Mouse (Mus musculus): Measurements from ENCODE around the gene Wdr27. TPM values are rescaled to one million over a fixed set of nuclear protein-coding genes. Genes with fewer than 3 reads are reported as not detected.

Gene Wdr27
- total RNA-seq, 2 experiments from 2014 or later, result 2.4 to 3.0 TPM

DNA sequence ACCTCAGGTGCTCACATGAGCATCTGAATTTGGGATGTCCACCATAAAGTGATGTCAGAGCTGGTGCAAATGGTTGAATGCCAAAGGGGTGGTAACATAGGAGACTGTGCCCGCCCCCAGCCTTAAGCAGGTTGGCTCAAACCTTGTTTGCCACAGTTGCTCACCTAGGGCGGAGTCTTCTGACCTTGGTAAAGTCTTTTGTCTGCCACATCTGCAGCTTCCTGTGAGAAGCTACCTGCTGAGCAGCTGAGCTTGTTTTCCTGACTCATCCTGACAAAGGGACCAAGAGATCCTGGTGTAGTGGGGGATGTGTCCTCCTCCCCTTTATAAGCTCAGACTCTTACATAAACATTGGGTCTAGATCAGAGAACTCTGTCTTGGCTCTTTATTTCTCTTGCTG is 125.0 kb downstream of the Wdr27 start:
- no peak for DNase-seq

GRCm38 (mm10) chr17:14816107-14816506 is 126.9 kb downstream of the Wdr27 start:
- DNase-seq, result no peak

DNA sequence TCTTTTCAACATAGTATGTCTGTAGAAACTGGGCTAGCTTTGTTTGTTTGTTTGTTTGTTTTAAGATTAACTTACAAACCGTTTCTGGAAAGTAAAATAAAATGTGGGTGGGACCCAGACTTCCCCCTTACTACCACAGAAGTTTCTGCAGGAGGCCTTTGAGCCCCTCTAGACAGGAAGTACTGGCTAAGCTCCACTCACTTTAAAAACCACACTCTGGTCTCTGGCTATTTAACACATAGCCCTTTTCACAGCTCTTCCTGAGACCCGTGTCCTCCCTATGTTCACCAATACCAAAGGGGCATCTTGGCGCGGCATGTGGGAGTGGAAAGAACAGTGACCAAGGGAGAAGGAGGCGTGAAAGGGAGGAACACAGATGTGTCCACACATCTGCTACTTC is 127.7 kb downstream of the Wdr27 start:
- DNase-seq, result no peak

DNA sequence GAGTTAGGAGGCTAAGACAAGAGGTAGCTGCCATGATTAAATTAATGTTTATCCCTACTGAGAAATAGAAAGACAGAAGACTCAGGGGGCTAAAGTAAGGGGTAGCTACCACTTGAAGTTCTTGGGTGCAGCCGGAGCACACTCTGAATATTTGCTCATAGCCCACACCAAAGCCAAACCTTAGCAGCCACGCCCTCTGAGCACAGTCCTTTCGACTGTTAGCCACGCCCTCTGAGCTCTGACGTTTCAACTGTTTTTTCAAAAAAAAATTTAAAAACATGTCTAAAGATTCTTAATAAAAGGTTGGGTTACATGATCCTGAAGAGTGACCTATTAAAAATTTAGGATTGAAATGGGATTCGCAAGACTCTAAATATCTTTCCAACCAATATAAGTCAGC is 130.3 kb downstream of the Wdr27 start:
- no peak for DNase-seq

DNA sequence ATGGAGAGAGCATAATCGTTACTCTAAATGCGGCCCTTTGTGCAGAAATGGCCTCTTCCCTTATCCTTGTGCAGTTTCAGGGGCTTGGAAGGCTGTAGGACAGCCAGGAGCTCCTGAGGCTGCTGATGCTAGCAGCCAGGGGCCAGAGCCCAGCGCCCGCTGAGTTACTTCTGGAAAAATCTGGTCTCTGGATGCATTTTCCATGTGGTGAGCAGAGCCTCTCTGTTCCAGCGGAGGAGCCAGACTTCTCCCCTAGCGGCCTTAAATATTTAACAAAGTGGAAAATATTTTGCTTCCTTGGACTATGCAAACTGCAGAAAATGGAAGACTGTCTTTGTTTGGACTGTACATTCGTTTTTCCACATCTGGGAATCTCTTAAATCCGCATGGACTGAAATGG is 130.9 kb downstream of the Wdr27 start:
- DNase-seq, result no peak

- DNase-seq, result no peak
Observed at GRCm38 (mm10) chr17:14806808-14807207, 136.2 kb downstream of the Wdr27 start.

DNA sequence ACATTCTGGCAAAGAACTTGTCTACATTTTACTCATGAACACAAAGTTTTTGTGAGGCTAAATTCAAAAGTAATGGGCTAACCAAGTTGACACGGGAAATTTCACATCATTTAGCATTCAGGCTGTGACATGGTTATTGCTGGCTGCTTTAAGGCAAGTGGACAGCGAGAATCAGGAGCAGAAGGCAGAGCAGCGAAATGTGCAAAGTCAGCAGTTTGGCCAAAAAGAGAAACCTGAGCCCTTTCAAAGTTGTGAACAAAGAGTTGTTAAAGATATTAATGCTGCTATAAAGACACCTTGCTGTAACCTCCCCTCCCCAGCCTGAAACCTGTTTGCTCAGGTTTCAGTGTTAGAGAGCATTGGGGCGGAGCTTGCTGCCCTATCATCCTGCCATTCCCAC is 143.7 kb downstream of the Wdr27 start:
- no peak for DNase-seq

DNA sequence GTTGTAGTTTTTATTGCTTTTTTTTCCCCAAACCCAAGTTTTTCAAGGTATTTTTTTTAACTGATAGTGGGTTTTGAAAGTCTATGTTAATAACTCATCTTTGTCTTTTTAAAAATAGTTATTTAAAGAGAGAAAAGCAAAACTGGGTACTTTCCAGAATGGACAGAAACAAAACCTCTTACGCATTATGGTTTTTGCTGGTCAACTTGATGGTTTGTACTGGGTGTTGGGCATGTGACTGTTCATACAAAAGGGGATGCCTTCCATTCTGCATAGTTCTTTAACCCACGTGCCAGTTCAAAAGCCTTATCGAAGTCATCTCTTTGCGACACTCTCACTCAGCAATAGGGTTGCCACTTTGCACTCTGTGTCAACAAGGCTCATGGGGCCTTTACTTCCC is 147.9 kb downstream of the Wdr27 start:
- no peak for DNase-seq

GRCm38 (mm10) chr17:14779356-14779755 is 163.6 kb downstream of the Wdr27 start:
- no peak for DNase-seq

GRCm38 (mm10) chr17:14771339-14771738 is 171.6 kb downstream of the Wdr27 start:
- DNase-seq, result no peak

DNA sequence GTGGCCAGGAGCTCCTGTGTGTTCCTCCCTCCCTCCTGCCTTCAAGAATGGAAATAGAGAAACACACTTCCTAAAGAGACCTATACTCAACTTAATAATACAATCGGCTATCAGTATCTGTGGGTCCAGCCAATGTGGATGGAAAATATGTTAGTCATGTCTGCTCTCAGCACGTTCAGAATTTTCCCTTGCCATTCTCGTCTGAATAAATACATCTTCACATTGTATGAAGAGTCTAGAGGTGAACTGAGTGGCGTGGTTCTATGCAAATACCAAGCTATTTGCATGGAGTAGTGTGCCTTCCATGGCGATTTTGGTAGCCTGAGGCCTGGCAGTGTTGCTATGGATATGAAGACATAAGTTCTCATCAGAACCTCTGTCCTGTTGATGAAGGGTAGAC is 172.6 kb downstream of the Wdr27 start:
- DNase-seq, result no peak

Other genes with a start within 250 kb of the Wdr27 start
- gene Thbs2, start 248.9 kb downstream of the Wdr27 start, total RNA-seq (2021), result 1 to 10 TPM; 2.7 to 3.7 TPM
- gene 1600012H06Rik, start within 50 bp of the Wdr27 start, total RNA-seq (2021), result 10 to 100 TPM; 15.6 to 15.7 TPM
- 10 to 100 TPM; 59.6 to 61.6 TPM for gene Phf10, start 18.1 kb upstream of the Wdr27 start, total RNA-seq (2021)
- 1 to 10 TPM; 7.3 to 8.5 TPM for gene 9030025P20Rik, start 35.3 kb upstream of the Wdr27 start, total RNA-seq (2021)
- under 1 TPM in 1 of 2 experiments, not detected in 1; 0.60 TPM for gene Gm3417, start 35.6 kb upstream of the Wdr27 start, total RNA-seq (2021)
- 1 to 10 TPM; 5.4 to 7.7 TPM for gene Gm3435, start 67.0 kb upstream of the Wdr27 start, total RNA-seq (2021)
- gene Ermard, start 98.0 kb upstream of the Wdr27 start, total RNA-seq (2021), result 10 to 100 TPM; 47.6 to 61.7 TPM
- gene Tcte3, start 98.3 kb upstream of the Wdr27 start, total RNA-seq (2021), result 1 to 10 TPM in 1 of 2 experiments, not detected in 1; 1.1 TPM
- 10 to 100 TPM in 1 of 2 experiments, 1 to 10 TPM in 1; 8.6 to 10.7 TPM for gene Gm3448, start 98.4 kb upstream of the Wdr27 start, total RNA-seq (2021)

Data from layer of hippocampus, postnatal 36 days (tissue).